Mouse (Mus musculus): ENCODE data around the gene Rnf130. TPM values are rescaled to one million over a fixed set of nuclear protein-coding genes. Genes with fewer than 3 reads are reported as not detected.

The Rnf130 gene
- polyA plus RNA-seq, 1 experiment from 2014 or later, result 90.9 TPM

- 93% methylated on average over 9 of the region's 9 CpGs for WGBS
- H3K27me3 ChIP-seq (ENCODE audit: control insufficient read depth, insufficient read depth, low read length), result no peaks in the 10 kb centered on the region
- H3K27ac ChIP-seq (ENCODE audit: low read depth, low read length), result no peak overlapping the region
- no peak overlapping the region for H3K9ac ChIP-seq (ENCODE audit: low read length)
- H3K4me2 ChIP-seq, result no peak overlapping the region
- no peak for DNase-seq (ENCODE audit: low spot score, missing footprints)
- no peaks in the 10 kb centered on the region for H3K4me1 ChIP-seq (ENCODE audit: control insufficient read depth, insufficient read depth, low read length)
- peaks cover 30% of the 10 kb centered on the region for H3K36me3 ChIP-seq (ENCODE audit: control insufficient read depth, insufficient read depth, low read length)
- no peak for ATAC-seq (ENCODE audit: low FRiP score)
- no peak overlapping the region for H3K4me3 ChIP-seq (ENCODE audit: low read depth, low read length)
- no peaks in the 10 kb centered on the region for H3K9me3 ChIP-seq (ENCODE audit: control insufficient read depth, low read length)
Observed at GRCm38 (mm10) chr11:50149603-50150150, 124.5 kb downstream of the Rnf130 start.

DNA sequence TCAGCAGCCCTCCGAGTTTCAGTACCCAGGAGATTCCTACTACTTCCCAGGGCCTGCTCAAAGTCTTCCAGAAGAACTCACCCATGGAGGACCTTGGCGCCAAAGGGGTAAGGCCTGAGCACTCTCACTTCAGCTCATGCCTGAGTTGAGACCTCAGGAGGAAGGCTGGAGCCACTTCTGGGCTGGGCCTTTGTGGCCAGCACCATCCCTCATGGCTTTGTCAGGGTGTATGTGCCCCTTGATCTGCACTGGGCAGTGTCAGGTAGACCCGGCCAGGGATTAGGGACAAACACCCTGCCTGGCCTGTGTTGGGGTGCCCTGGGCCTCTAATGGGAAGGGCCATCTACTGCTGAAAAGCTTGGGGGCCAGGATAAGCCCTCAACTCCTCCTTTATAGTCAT lies 126.2 kb downstream of the Rnf130 start:
- no peak overlapping the region for H3K27ac ChIP-seq (ENCODE audit: low read depth, low read length)
- no peak for DNase-seq (ENCODE audit: low spot score, missing footprints)
- no peak overlapping the region for H3K4me3 ChIP-seq (ENCODE audit: low read depth, low read length)
- no peak for ATAC-seq (ENCODE audit: low FRiP score)
- no peaks in the 10 kb centered on the region for H3K4me1 ChIP-seq (ENCODE audit: control insufficient read depth, insufficient read depth, low read length)
- peaks cover 33% of the 10 kb centered on the region for H3K36me3 ChIP-seq (ENCODE audit: control insufficient read depth, insufficient read depth, low read length)
- no peak overlapping the region for H3K4me2 ChIP-seq
- no peaks in the 10 kb centered on the region for H3K9me3 ChIP-seq (ENCODE audit: control insufficient read depth, low read length)
- H3K27me3 ChIP-seq (ENCODE audit: control insufficient read depth, insufficient read depth, low read length), result no peaks in the 10 kb centered on the region
- WGBS, result 83% methylated on average over 3 of the region's 3 CpGs
- H3K9ac ChIP-seq (ENCODE audit: low read length), result no peak overlapping the region

DNA sequence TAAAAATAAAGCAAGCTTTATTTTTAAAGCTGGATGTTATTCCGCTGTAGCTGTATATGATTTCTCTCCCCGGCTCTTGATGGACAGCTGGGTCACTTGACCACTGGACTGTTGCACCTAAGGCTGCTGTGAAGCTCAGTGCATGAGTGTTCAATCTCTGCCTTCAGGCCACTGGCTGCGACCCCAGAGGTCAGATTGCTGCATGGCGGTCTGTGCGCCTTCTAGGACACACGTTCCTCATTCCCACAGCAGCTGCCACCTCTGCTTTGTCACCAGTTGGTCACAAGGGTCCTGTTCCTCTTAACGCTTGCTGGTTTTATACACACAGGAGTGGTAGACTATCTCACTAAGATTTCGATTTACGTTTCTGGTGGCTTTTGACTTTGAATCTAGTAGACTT lies 129.0 kb downstream of the Rnf130 start:
- Histone ChIP-seq H3K9ac (ENCODE audit: low read length) (no peak overlapping the region), H3K9me3 (ENCODE audit: control insufficient read depth, low read length) (no peaks in the 10 kb centered on the region), H3K4me2 (no peak overlapping the region), H3K4me1 (ENCODE audit: control insufficient read depth, insufficient read depth, low read length) (no peaks in the 10 kb centered on the region), H3K4me3 (ENCODE audit: low read depth, low read length) (no peak overlapping the region), H3K36me3 (ENCODE audit: control insufficient read depth, insufficient read depth, low read length) (peaks cover 36% of the 10 kb centered on the region), H3K27ac (ENCODE audit: low read depth, low read length) (no peak overlapping the region), H3K27me3 (ENCODE audit: control insufficient read depth, insufficient read depth, low read length) (no peaks in the 10 kb centered on the region)
- WGBS, result 75% methylated on average over 9 of the region's 9 CpGs
- no peak for DNase-seq (ENCODE audit: low spot score, missing footprints)
- ATAC-seq (ENCODE audit: low FRiP score), result no peak

MicroRNAs encoded within 50 kb of the gene (microRNA counts, 519-probe panel; counts per million panel counts)
- 2,761 counts per million, percentile 9 among the panel's probes with 10 or more counts for microRNA mmu-miR-340-3p
- 6,330 counts per million, percentile 85 among the panel's probes with 10 or more counts for microRNA mmu-miR-340-5p

Small RNAs within 50 kb of the gene (microRNA-seq; reads per million reads assigned to microRNA genes)
- 663 reads per million, percentile 74 among the genes with 10 or more reads in this experiment for gene Mir340

Other genes starting within 250 kb of the Rnf130 start
- 8.7 and 9.9 TPM in 2 replicates for gene Gfpt2, start 231.2 kb upstream of the Rnf130 start, polyA plus RNA-seq (2014; fragmentation: Nextera tagmentation; extraction: Ambion mirVana)
- gene Mapk9, start 178.6 kb upstream of the Rnf130 start, polyA plus RNA-seq (2014; fragmentation: Nextera tagmentation; extraction: Ambion mirVana), result 41.2 and 44.1 TPM in 2 replicates
- gene Rasgef1c, start 123.5 kb upstream of the Rnf130 start, polyA plus RNA-seq (2014; fragmentation: Nextera tagmentation; extraction: Ambion mirVana), result 0.55 and 0.92 TPM in 2 replicates
- gene Tbc1d9b, start 106.0 kb downstream of the Rnf130 start, polyA plus RNA-seq (2014; fragmentation: Nextera tagmentation; extraction: Ambion mirVana), result 27.6 and 30.0 TPM in 2 replicates
- gene Mrnip, start 149.1 kb downstream of the Rnf130 start, polyA plus RNA-seq (2014; fragmentation: Nextera tagmentation; extraction: Ambion mirVana), result 20.0 and 22.8 TPM in 2 replicates
- gene Sqstm1, start 185.5 kb downstream of the Rnf130 start, polyA plus RNA-seq (2014; fragmentation: Nextera tagmentation; extraction: Ambion mirVana), result 144 and 156 TPM in 2 replicates
- gene Mgat4b, start 185.5 kb downstream of the Rnf130 start, polyA plus RNA-seq (2014; fragmentation: Nextera tagmentation; extraction: Ambion mirVana), result 13.4 and 18.7 TPM in 2 replicates
- gene Ltc4s, start 213.3 kb downstream of the Rnf130 start, polyA plus RNA-seq (2014; fragmentation: Nextera tagmentation; extraction: Ambion mirVana), result 0.59 and 0.92 TPM in 2 replicates